Mouse (Mus musculus) T-helper 2 cell (primary cell): Measurements from ENCODE around the gene C1ql1.
"Not testable (repeated sequence)": the region's sequence is repeated elsewhere in the genome, so short reads cannot be mapped to it uniquely, and the experiment has no call there.

Experiments
- in situ Hi-C: fragments of 300-600 bp; cut with MboI, MseI; formaldehyde crosslinking; loops from one replicate; pipeline ENCODE4 v1.15.1; 2025; ENCODE audit warnings: high pct_unique_total_duplicates

Gene C1ql1

GRCm38 (mm10) chr11:102946265-102946991 lies at the start of gene C1ql1:
TSS of gene C1ql1 (minus strand) at chr11:102946688.
- in situ Hi-C loops: loop anchor here (10.0 kb wide), 1 partner anchor 612 kb away; no protein-coding TSS in a partner anchor

- in situ Hi-C loops: loop anchor here (5.0 kb wide), 2 partner anchors 103 to 228 kb away; no protein-coding TSS in a partner anchor
Observed at GRCm38 (mm10) chr11:102994952-102995351, 48.5 kb upstream of the C1ql1 start.

- in situ Hi-C loops: loop anchor here (5.0 kb wide), 2 partner anchors 101 to 226 kb away; no protein-coding TSS in a partner anchor
Observed at GRCm38 (mm10) chr11:102993420-102994029, 47.0 kb upstream of the C1ql1 start.

GRCm38 (mm10) chr11:102992940-102993339 lies 46.5 kb upstream of the C1ql1 start:
- in situ Hi-C loops: loop anchor here (5.0 kb wide), 2 partner anchors 101 to 226 kb away; no protein-coding TSS in a partner anchor

GRCm38 (mm10) chr11:102991681-102992080 lies 45.2 kb upstream of the C1ql1 start:
- in situ Hi-C loops: loop anchor here (5.0 kb wide), 2 partner anchors 99 to 224 kb away; no protein-coding TSS in a partner anchor

GRCm38 (mm10) chr11:102990152-102990663 lies 43.7 kb upstream of the C1ql1 start:
- in situ Hi-C loops: loop anchor here (5.0 kb wide), 2 partner anchors 98 to 223 kb away; no protein-coding TSS in a partner anchor

GRCm38 (mm10) chr11:102989641-102990151 lies 43.2 kb upstream of the C1ql1 start:
- in situ Hi-C loops: loop anchor here (5.0 kb wide), 2 partner anchors 97 to 222 kb away; no protein-coding TSS in a partner anchor

GRCm38 (mm10) chr11:102985160-102985559 lies 38.7 kb upstream of the C1ql1 start:
- in situ Hi-C loops: no loop called here

- in situ Hi-C loops: no loop called here
Observed at GRCm38 (mm10) chr11:102984615-102985014, 38.1 kb upstream of the C1ql1 start.

- in situ Hi-C loops: no loop called here
Observed at GRCm38 (mm10) chr11:102984086-102984485, 37.6 kb upstream of the C1ql1 start.

GRCm38 (mm10) chr11:102981151-102981890 lies 34.8 kb upstream of the C1ql1 start:
- in situ Hi-C loops: no loop called here

GRCm38 (mm10) chr11:102978052-102978666 lies 31.7 kb upstream of the C1ql1 start:
- in situ Hi-C loops: no loop called here

- in situ Hi-C loops: not testable (repeated sequence)
Observed at GRCm38 (mm10) chr11:102975966-102976365, 29.5 kb upstream of the C1ql1 start.

- in situ Hi-C loops: no loop called here
Observed at GRCm38 (mm10) chr11:102972326-102972725, 25.8 kb upstream of the C1ql1 start.

GRCm38 (mm10) chr11:102971604-102972003 lies 25.1 kb upstream of the C1ql1 start:
- in situ Hi-C loops: no loop called here

GRCm38 (mm10) chr11:102964547-102965091 lies 18.1 kb upstream of the C1ql1 start:
- in situ Hi-C loops: no loop called here

GRCm38 (mm10) chr11:102963855-102964546 lies 17.5 kb upstream of the C1ql1 start:
- in situ Hi-C loops: no loop called here

GRCm38 (mm10) chr11:102963246-102963854 lies 16.9 kb upstream of the C1ql1 start:
- in situ Hi-C loops: no loop called here

GRCm38 (mm10) chr11:102962861-102963245 lies 16.4 kb upstream of the C1ql1 start:
- in situ Hi-C loops: no loop called here

- in situ Hi-C loops: no loop called here
Observed at GRCm38 (mm10) chr11:102961082-102961481, 14.6 kb upstream of the C1ql1 start.
